Mouse (Mus musculus) gastrocnemius, postnatal 10 days (tissue): Measurements from ENCODE around the gene Src. TPM values are rescaled to one million over a fixed set of nuclear protein-coding genes. Genes with fewer than 3 reads are reported as not detected.
A peak's percentile ranks its signal among the peaks of the same experiment; 100 is the strongest.

Experiments
- DNase-seq: peaks from one replicate; pipeline ENCODE4 v3.0.0; 2021; ENCODE audit warnings: mixed read lengths
- total RNA-seq, 2 experiments: library from RNA; stranded (reverse); gene quantifications; 2 replicates each; pipeline ENCODE4 v1.2.3; 2021

The Src gene
- total RNA-seq, 2 experiments from 2014 or later = 6.8 to 11.2 TPM

- no peak for DNase-seq
These were observed 18.9 kb downstream of the Src start for GRCm38 (mm10) chr2:157437123-157437522.

GRCm38 (mm10) chr2:157441363-157441762, 23.1 kb downstream of the Src start:
- DNase-seq = no peak

GRCm38 (mm10) chr2:157447297-157448158, 29.3 kb downstream of the Src start:
- DNase-seq = no peak

- no peak for DNase-seq
These were observed 30.1 kb downstream of the Src start for GRCm38 (mm10) chr2:157448356-157448755.

GRCm38 (mm10) chr2:157450905-157451304, 32.7 kb downstream of the Src start:
- no peak for DNase-seq

GRCm38 (mm10) chr2:157451372-157452040, 33.3 kb downstream of the Src start:
- no peak for DNase-seq

- peak; percentile 91 for DNase-seq
These were observed 39.0 kb downstream of the Src start for GRCm38 (mm10) chr2:157457100-157457806.

- DNase-seq = peak; percentile 87
These were observed 40.2 kb downstream of the Src start for GRCm38 (mm10) chr2:157458472-157458871.

- DNase-seq = no peak
These were observed 41.5 kb downstream of the Src start for GRCm38 (mm10) chr2:157459736-157460135.

GRCm38 (mm10) chr2:157462776-157463710, 44.8 kb downstream of the Src start:
- DNase-seq = no peak

GRCm38 (mm10) chr2:157463887-157464745, 45.9 kb downstream of the Src start:
- no peak for DNase-seq

- DNase-seq = no peak
These were observed 46.5 kb downstream of the Src start for GRCm38 (mm10) chr2:157464746-157465126.

GRCm38 (mm10) chr2:157466836-157467235, 48.6 kb downstream of the Src start:
- DNase-seq = no peak

- DNase-seq = no peak
These were observed 50.0 kb downstream of the Src start for GRCm38 (mm10) chr2:157468130-157468796.

GRCm38 (mm10) chr2:157471292-157471691, 53.0 kb downstream of the Src start:
- DNase-seq = no peak

- no peak for DNase-seq
These were observed 53.5 kb downstream of the Src start for GRCm38 (mm10) chr2:157471737-157472136.

GRCm38 (mm10) chr2:157472469-157472868, 54.2 kb downstream of the Src start:
- DNase-seq = no peak

- no peak for DNase-seq
These were observed 56.1 kb downstream of the Src start for GRCm38 (mm10) chr2:157474269-157474729.

GRCm38 (mm10) chr2:157475437-157476379, 57.5 kb downstream of the Src start:
- no peak for DNase-seq
